Mouse (Mus musculus): ENCODE measurements around the gene Depp1. TPM values are rescaled to one million over a fixed set of nuclear protein-coding genes. Genes with fewer than 3 reads are reported as not detected.

Depp1 gene
- polyA plus RNA-seq, 1 experiment, result 0.20 TPM

- Histone ChIP-seq H3K36me3 (ENCODE audit: control insufficient read depth, insufficient read depth, low read length) (no peaks in the 10 kb centered on the region), H3K27ac (ENCODE audit: control insufficient read depth, insufficient read depth, low read depth, low read length) (no peak overlapping the region), H3K4me3 (ENCODE audit: control insufficient read depth, low read depth, low read length) (no peak overlapping the region)
Observed at GRCm38 (mm10) chr6:116651437-116652118, 1.2 kb downstream of the Depp1 start.

GRCm38 (mm10) chr6:116653191-116653590 lies 2.8 kb downstream of the Depp1 start:
- TF ChIP-seq CTCF (IDR thresholded peaks at IDR 0.05; ENCODE audit: control insufficient read depth, insufficient read depth, insufficient replicate concordance, low read depth, low read length), result no peak
- TF ChIP-seq POLR2A (IDR thresholded peaks at IDR 0.05; ENCODE audit: control insufficient read depth, low read depth, low read length), result no peak
- no peak overlapping the region for H3K27ac ChIP-seq (ENCODE audit: control insufficient read depth, insufficient read depth, low read depth, low read length)
- H3K4me3 ChIP-seq (ENCODE audit: control insufficient read depth, low read depth, low read length), result no peak overlapping the region
- no peaks in the 10 kb centered on the region; the same call in 1 of the 2 replicates for H3K4me1 ChIP-seq (ENCODE audit: control insufficient read depth, insufficient read depth, low read length)
- no peaks in the 10 kb centered on the region for H3K27me3 ChIP-seq (ENCODE audit: control insufficient read depth, insufficient read depth, low read length)
- no peaks in the 10 kb centered on the region for H3K36me3 ChIP-seq (ENCODE audit: control insufficient read depth, insufficient read depth, low read length)

More at GRCm38 (mm10) chr6:116651437-116652118, 1.2 kb downstream of the Depp1 start:
- Histone ChIP-seq H3K4me1 (ENCODE audit: control insufficient read depth, insufficient read depth, low read length) (no peaks in the 10 kb centered on the region; the same call in 1 of the 2 replicates), H3K27me3 (ENCODE audit: control insufficient read depth, insufficient read depth, low read length) (no peaks in the 10 kb centered on the region)
- TF ChIP-seq POLR2A (IDR thresholded peaks at IDR 0.05; ENCODE audit: control insufficient read depth, low read depth, low read length), result no peak
- no peak; the same call in 1 of the 2 replicates for TF ChIP-seq CTCF (IDR thresholded peaks at IDR 0.05; ENCODE audit: control insufficient read depth, insufficient read depth, insufficient replicate concordance, low read depth, low read length)

- Histone ChIP-seq H3K36me3 (ENCODE audit: control insufficient read depth, insufficient read depth, low read length) (no peaks in the 10 kb centered on the region), H3K4me3 (ENCODE audit: control insufficient read depth, low read depth, low read length) (no peak overlapping the region), H3K27me3 (ENCODE audit: control insufficient read depth, insufficient read depth, low read length) (no peaks in the 10 kb centered on the region), H3K27ac (ENCODE audit: control insufficient read depth, insufficient read depth, low read depth, low read length) (no peak overlapping the region), H3K4me1 (ENCODE audit: control insufficient read depth, insufficient read depth, low read length) (no peaks in the 10 kb centered on the region; the same call in 1 of the 2 replicates)
- no peak for TF ChIP-seq POLR2A (IDR thresholded peaks at IDR 0.05; ENCODE audit: control insufficient read depth, low read depth, low read length)
- TF ChIP-seq CTCF (IDR thresholded peaks at IDR 0.05; ENCODE audit: control insufficient read depth, insufficient read depth, insufficient replicate concordance, low read depth, low read length), result no peak
Observed at GRCm38 (mm10) chr6:116653684-116654454, 3.5 kb downstream of the Depp1 start.

GRCm38 (mm10) chr6:116663364-116663763 lies 13.0 kb downstream of the Depp1 start:
- H3K27me3 ChIP-seq (ENCODE audit: control insufficient read depth, insufficient read depth, low read length), result no peaks in the 10 kb centered on the region
- no peaks in the 10 kb centered on the region for H3K36me3 ChIP-seq (ENCODE audit: control insufficient read depth, insufficient read depth, low read length)
- no peak overlapping the region for H3K27ac ChIP-seq (ENCODE audit: control insufficient read depth, insufficient read depth, low read depth, low read length)
- no peak for TF ChIP-seq POLR2A (IDR thresholded peaks at IDR 0.05; ENCODE audit: control insufficient read depth, low read depth, low read length)
- TF ChIP-seq CTCF (IDR thresholded peaks at IDR 0.05; ENCODE audit: control insufficient read depth, insufficient read depth, insufficient replicate concordance, low read depth, low read length), result no peak
- H3K4me1 ChIP-seq (ENCODE audit: control insufficient read depth, insufficient read depth, low read length), result no peaks in the 10 kb centered on the region
- H3K4me3 ChIP-seq (ENCODE audit: control insufficient read depth, low read depth, low read length), result no peak overlapping the region

- Histone ChIP-seq H3K27me3 (ENCODE audit: control insufficient read depth, insufficient read depth, low read length) (no peaks in the 10 kb centered on the region), H3K4me3 (ENCODE audit: control insufficient read depth, low read depth, low read length) (no peak overlapping the region), H3K4me1 (ENCODE audit: control insufficient read depth, insufficient read depth, low read length) (peaks cover 2% of the 10 kb centered on the region; the same call in 1 of the 2 replicates), H3K27ac (ENCODE audit: control insufficient read depth, insufficient read depth, low read depth, low read length) (no peak overlapping the region), H3K36me3 (ENCODE audit: control insufficient read depth, insufficient read depth, low read length) (no peaks in the 10 kb centered on the region)
- TF ChIP-seq CTCF (IDR thresholded peaks at IDR 0.05; ENCODE audit: control insufficient read depth, insufficient read depth, insufficient replicate concordance, low read depth, low read length) (no peak), POLR2A (IDR thresholded peaks at IDR 0.05; ENCODE audit: control insufficient read depth, low read depth, low read length) (no peak)
Observed at GRCm38 (mm10) chr6:116664031-116664430, 13.6 kb downstream of the Depp1 start.

- H3K4me1 ChIP-seq (ENCODE audit: control insufficient read depth, insufficient read depth, low read length), result peaks cover 2% of the 10 kb centered on the region; the same call in 1 of the 2 replicates
- H3K27ac ChIP-seq (ENCODE audit: control insufficient read depth, insufficient read depth, low read depth, low read length), result no peak overlapping the region
- H3K27me3 ChIP-seq (ENCODE audit: control insufficient read depth, insufficient read depth, low read length), result no peaks in the 10 kb centered on the region
- H3K4me3 ChIP-seq (ENCODE audit: control insufficient read depth, low read depth, low read length), result no peak overlapping the region
- H3K36me3 ChIP-seq (ENCODE audit: control insufficient read depth, insufficient read depth, low read length), result no peaks in the 10 kb centered on the region
- TF ChIP-seq CTCF (IDR thresholded peaks at IDR 0.05; ENCODE audit: control insufficient read depth, insufficient read depth, insufficient replicate concordance, low read depth, low read length) (no peak), POLR2A (IDR thresholded peaks at IDR 0.05; ENCODE audit: control insufficient read depth, low read depth, low read length) (no peak)
Observed at GRCm38 (mm10) chr6:116664830-116665229, 14.4 kb downstream of the Depp1 start.

- Histone ChIP-seq H3K4me3 (ENCODE audit: control insufficient read depth, low read depth, low read length) (no peak overlapping the region), H3K27ac (ENCODE audit: control insufficient read depth, insufficient read depth, low read depth, low read length) (no peak overlapping the region), H3K36me3 (ENCODE audit: control insufficient read depth, insufficient read depth, low read length) (no peaks in the 10 kb centered on the region), H3K4me1 (ENCODE audit: control insufficient read depth, insufficient read depth, low read length) (peaks cover 2% of the 10 kb centered on the region; the same call in 1 of the 2 replicates), H3K27me3 (ENCODE audit: control insufficient read depth, insufficient read depth, low read length) (no peaks in the 10 kb centered on the region)
- TF ChIP-seq POLR2A (IDR thresholded peaks at IDR 0.05; ENCODE audit: control insufficient read depth, low read depth, low read length) (no peak), CTCF (IDR thresholded peaks at IDR 0.05; ENCODE audit: control insufficient read depth, insufficient read depth, insufficient replicate concordance, low read depth, low read length) (no peak)
Observed at GRCm38 (mm10) chr6:116666085-116666750, 15.8 kb downstream of the Depp1 start.

All from testis, adult 2 months (tissue).